Mouse (Mus musculus) midbrain, embryonic 13.5 days (tissue): ENCODE data around the gene Irx2. TPM values are rescaled to one million over a fixed set of nuclear protein-coding genes. Genes with fewer than 3 reads are reported as not detected.

Source experiments
- ATAC-seq: fragments of 200-750 bp; cut with Nextera tagmentation; 2 replicates; pipeline ENCODE4 v1.8.0; 2017; ENCODE audit warnings: mild to moderate bottlenecking, moderate TSS enrichment, moderate library complexity
- H3K27ac ChIP-seq: fragments of 300-500 bp; sonication (generic); 2 replicates; pipeline ENCODE4 v1.5.1; 2015; ENCODE audit warnings: inconsistent platforms, mild to moderate bottlenecking, moderate library complexity
- H3K27me3 ChIP-seq: fragments of 300-500 bp; sonication (generic); 2 replicates; pipeline ENCODE4 v1.6.1; 2015; ENCODE audit warnings: mild to moderate bottlenecking, inconsistent platforms
- H3K36me3 ChIP-seq: fragments of 300-500 bp; sonication (generic); 2 replicates; pipeline ENCODE4 v1.6.1; 2015; ENCODE audit warnings: mild to moderate bottlenecking, inconsistent platforms
- H3K4me1 ChIP-seq: fragments of 300-500 bp; sonication (generic); replicated peaks from 2 replicates; pipeline ENCODE4 v1.6.1; 2015; ENCODE audit warnings: inconsistent platforms
- H3K4me2 ChIP-seq: fragments of 300-500 bp; sonication (generic); replicated peaks from 2 replicates; pipeline ENCODE4 v1.6.1; 2015; ENCODE audit warnings: moderate library complexity, mild to moderate bottlenecking, inconsistent platforms
- H3K4me3 ChIP-seq: fragments of 300-500 bp; sonication (generic); replicated peaks from 2 replicates; pipeline ENCODE4 v1.5.1; 2015; ENCODE audit warnings: mild to moderate bottlenecking, inconsistent platforms
- H3K9ac ChIP-seq: fragments of 300-500 bp; sonication (generic); replicated peaks from 2 replicates; pipeline ENCODE4 v1.6.1; 2015; ENCODE audit warnings: mild to moderate bottlenecking, inconsistent platforms
- H3K9me3 ChIP-seq: fragments of 300-500 bp; sonication (generic); 2 replicates; pipeline ENCODE4 v1.6.1; 2016; ENCODE audit warnings: mild to moderate bottlenecking, inconsistent platforms
- WGBS: fragments of 180-500 bp; shearing (Covaris S2); methylation state at CpG from one replicate; pipeline ENCODE4 v1.1.7; 2015; 5-methylcytosine and 5-hydroxymethylcytosine counted together
- polyA plus RNA-seq: library from polyadenylated mRNA; unstranded; fragments of >200 nt; fragmentation: Nextera tagmentation; extraction: Ambion mirVana; gene quantifications from 2 replicates; pipeline ENCODE4 v1.2.1, GENCODE M21; 2015

Irx2 gene
- polyA plus RNA-seq, 1 experiment from 2014 or later, result 45.1 TPM

DNA sequence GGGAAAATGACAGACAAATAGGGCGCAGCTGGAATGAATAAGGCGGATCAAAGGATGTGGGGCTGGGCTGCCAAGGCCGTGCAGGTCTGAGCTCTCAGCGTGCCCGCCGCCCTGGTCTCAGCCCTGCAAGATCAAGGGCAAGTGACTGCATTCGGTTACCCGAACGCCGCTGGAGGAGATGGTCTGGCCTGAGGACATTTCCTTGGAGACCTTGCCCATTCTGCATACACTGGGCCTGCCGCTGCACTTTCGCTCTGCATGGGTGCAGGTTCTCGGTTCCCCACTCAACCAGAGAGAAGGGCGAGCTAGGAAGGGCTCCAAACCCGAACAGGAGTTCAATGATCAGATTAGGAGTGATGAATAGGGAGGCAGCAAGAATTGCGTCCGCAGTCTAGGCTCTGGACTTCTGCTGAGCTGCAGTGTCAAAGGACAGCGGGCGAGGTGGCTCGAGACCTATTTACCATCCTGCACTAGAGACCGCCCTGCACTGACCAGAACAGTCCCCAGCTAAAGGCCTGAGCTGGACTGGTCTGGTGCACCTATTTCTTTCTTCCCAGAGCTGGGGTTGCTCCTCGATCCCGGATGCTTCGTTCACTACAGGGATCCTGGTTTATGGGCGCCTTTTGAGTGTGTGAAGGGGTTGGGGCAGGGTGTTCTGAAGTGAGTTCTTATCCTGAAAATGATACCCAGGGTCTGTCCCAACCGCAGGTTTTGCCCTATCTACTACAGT is 9.9 kb downstream of the Irx2 start:
- Histone ChIP-seq H3K27me3 (peaks cover 82% of the 10 kb centered on the region), H3K4me1 (peaks cover 60% of the 10 kb centered on the region), H3K9me3 (no peaks in the 10 kb centered on the region), H3K27ac (no peak overlapping the region), H3K9ac (peak overlapping the region; percentile 4), H3K4me2 (peak overlapping the region; percentile 60), H3K36me3 (no peaks in the 10 kb centered on the region), H3K4me3 (peak overlapping the region; percentile 36)
- ATAC-seq, result no peak
- 7% methylated on average over 26 of the region's 26 CpGs for WGBS

- Histone ChIP-seq H3K36me3 (no peaks in the 10 kb centered on the region), H3K4me2 (peak overlapping the region; percentile 60), H3K9me3 (no peaks in the 10 kb centered on the region), H3K27ac (no peak overlapping the region), H3K9ac (peak overlapping the region; percentile 62), H3K4me3 (peak overlapping the region; percentile 36), H3K4me1 (peaks cover 52% of the 10 kb centered on the region), H3K27me3 (peaks cover 80% of the 10 kb centered on the region)
- ATAC-seq, result peak; percentile 61
- WGBS, result 2% methylated on average over 32 of the region's 32 CpGs
Observed at GRCm38 (mm10) chr13:72639441-72640130, 11.0 kb downstream of the Irx2 start.

- WGBS, result 6% methylated on average over 11 of the region's 11 CpGs
- H3K9me3 ChIP-seq, result no peaks in the 10 kb centered on the region
- H3K4me1 ChIP-seq, result peaks cover 46% of the 10 kb centered on the region
- H3K4me3 ChIP-seq, result peak overlapping the region; percentile 36
- H3K36me3 ChIP-seq, result no peaks in the 10 kb centered on the region
- peak overlapping the region; percentile 60 for H3K4me2 ChIP-seq
- peaks cover 78% of the 10 kb centered on the region for H3K27me3 ChIP-seq
- H3K27ac ChIP-seq, result no peak overlapping the region
- H3K9ac ChIP-seq, result peak overlapping the region; percentile 62; the same call in 1 of the 2 replicates
- no peak; the same call in 1 of the 2 replicates for ATAC-seq
Observed at GRCm38 (mm10) chr13:72640131-72640521, 11.5 kb downstream of the Irx2 start.

GRCm38 (mm10) chr13:72656447-72656846 is 27.8 kb downstream of the Irx2 start:
- no peaks in the 10 kb centered on the region for H3K36me3 ChIP-seq
- no peaks in the 10 kb centered on the region for H3K27me3 ChIP-seq
- no peak overlapping the region for H3K27ac ChIP-seq
- H3K4me1 ChIP-seq, result no peaks in the 10 kb centered on the region
- no peak for ATAC-seq
- no peaks in the 10 kb centered on the region for H3K9me3 ChIP-seq
- no peak overlapping the region for H3K4me3 ChIP-seq
- H3K4me2 ChIP-seq, result no peak overlapping the region
- no peak overlapping the region for H3K9ac ChIP-seq
- WGBS, result 45% methylated on average over 1 of the region's 1 CpGs

DNA sequence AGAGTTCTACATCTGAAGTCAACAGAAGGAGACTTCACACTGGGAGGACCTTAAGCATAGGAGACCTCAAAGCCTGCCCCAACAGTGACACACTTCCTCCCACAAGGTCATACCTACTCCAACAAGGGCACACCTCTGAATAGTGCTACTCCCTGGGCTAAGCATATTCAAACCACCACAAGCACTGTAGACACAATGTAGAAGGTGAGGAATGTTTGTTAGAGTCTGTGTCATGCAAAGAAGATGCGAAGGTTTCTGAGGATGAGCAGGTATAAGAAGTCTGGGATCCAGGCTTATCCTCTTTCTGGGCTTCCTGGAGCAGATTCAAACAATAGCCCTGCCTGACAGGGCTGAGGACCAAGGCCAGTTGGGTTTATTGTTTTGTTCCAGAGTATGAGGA is 47.2 kb downstream of the Irx2 start:
- Histone ChIP-seq H3K4me1 (0 out of 2 replicates have a peak, but pooled peaks cover 8% of the 10 kb centered on the region), H3K36me3 (no peaks in the 10 kb centered on the region), H3K27ac (no peak overlapping the region), H3K4me2 (no peak overlapping the region), H3K9ac (no peak overlapping the region), H3K27me3 (no peaks in the 10 kb centered on the region), H3K9me3 (no peaks in the 10 kb centered on the region), H3K4me3 (no peak overlapping the region)
- WGBS, result 97% methylated on average over 1 of the region's 1 CpGs
- no peak for ATAC-seq
